Mouse (Mus musculus) ES-Bruce4 (cell line): ENCODE data around the gene Erp27.

Experiments used
- CTCF ChIP-seq: IDR thresholded peaks from one replicate; pipeline ENCODE4 v1.8.1; 2011; ENCODE audit warnings: low read depth, low read length
- EP300 ChIP-seq: IDR thresholded peaks from 2 replicates; pipeline ENCODE4 v1.6.1; 2011; ENCODE audit warnings: low read depth, low read length; ENCODE audit not compliant: insufficient read depth
- POLR2A ChIP-seq: IDR thresholded peaks from one replicate; pipeline ENCODE4 v1.8.1; 2011; ENCODE audit warnings: low read length; ENCODE audit not compliant: insufficient read depth

DNA sequence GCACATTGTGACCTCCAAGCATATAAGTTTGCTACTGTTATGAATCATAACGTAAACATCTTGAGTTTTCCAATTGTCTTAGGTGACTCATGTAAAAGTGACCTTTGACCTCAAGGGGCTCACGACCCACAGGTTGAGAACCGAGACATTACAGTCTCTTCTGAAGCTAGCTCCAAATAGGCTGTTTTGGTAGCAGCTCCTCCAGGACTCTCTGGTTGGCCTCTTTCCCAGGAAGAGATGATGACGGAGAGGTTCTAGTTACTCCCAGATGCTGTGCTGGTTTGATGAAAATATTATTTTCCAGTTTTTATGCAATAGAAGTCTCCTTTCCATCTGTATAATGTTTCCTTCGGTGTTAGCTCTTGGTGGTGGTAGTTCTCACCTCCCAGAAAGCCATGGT lies 53.1 kb downstream of the Erp27 start:
- TF ChIP-seq POLR2A (no peak), CTCF (no peak), EP300 (no peak)
